Mouse (Mus musculus): ENCODE measurements around the gene Tshz2. TPM values are rescaled to one million over a fixed set of nuclear protein-coding genes. Genes with fewer than 3 reads are reported as not detected.
"Not testable (repeated sequence)": the region's sequence is repeated elsewhere in the genome, so short reads cannot be mapped to it uniquely, and the experiment has no call there.

Tshz2 gene
- polyA plus RNA-seq, 1 experiment, result 21.5 TPM

- no peak for DNase-seq (ENCODE audit: extremely low spot score in 1 of 2, low spot score in 1 of 2)
These were observed 218.8 kb downstream of the Tshz2 start for GRCm38 (mm10) chr2:169851606-169852005.

- no peak for DNase-seq (ENCODE audit: extremely low spot score in 1 of 2, low spot score in 1 of 2)
These were observed 221.7 kb downstream of the Tshz2 start for GRCm38 (mm10) chr2:169854491-169854890.

GRCm38 (mm10) chr2:169857041-169857440 lies 224.2 kb downstream of the Tshz2 start:
- DNase-seq (ENCODE audit: extremely low spot score in 1 of 2, low spot score in 1 of 2), result not testable (repeated sequence)

GRCm38 (mm10) chr2:169859078-169859855 lies 226.5 kb downstream of the Tshz2 start:
- peak in 1 of 2 experiments; percentile 23 for DNase-seq (ENCODE audit: extremely low spot score in 1 of 2, low spot score in 1 of 2)

- DNase-seq (ENCODE audit: extremely low spot score in 1 of 2, low spot score in 1 of 2), result no peak
These were observed 228.1 kb downstream of the Tshz2 start for GRCm38 (mm10) chr2:169860895-169861294.

GRCm38 (mm10) chr2:169862701-169863100 lies 229.9 kb downstream of the Tshz2 start:
- DNase-seq (ENCODE audit: extremely low spot score in 1 of 2, low spot score in 1 of 2), result no peak

- no peak for DNase-seq (ENCODE audit: extremely low spot score in 1 of 2, low spot score in 1 of 2)
These were observed 236.7 kb downstream of the Tshz2 start for GRCm38 (mm10) chr2:169869468-169869867.

GRCm38 (mm10) chr2:169870503-169870902 lies 237.7 kb downstream of the Tshz2 start:
- DNase-seq (ENCODE audit: extremely low spot score in 1 of 2, low spot score in 1 of 2), result no peak

GRCm38 (mm10) chr2:169871436-169872060 lies 238.7 kb downstream of the Tshz2 start:
- DNase-seq (ENCODE audit: extremely low spot score in 1 of 2, low spot score in 1 of 2), result no peak

- no peak for DNase-seq (ENCODE audit: extremely low spot score in 1 of 2, low spot score in 1 of 2)
These were observed 240.6 kb downstream of the Tshz2 start for GRCm38 (mm10) chr2:169873442-169873841.

- no peak for DNase-seq (ENCODE audit: extremely low spot score in 1 of 2, low spot score in 1 of 2)
These were observed 255.1 kb downstream of the Tshz2 start for GRCm38 (mm10) chr2:169887921-169888320.

GRCm38 (mm10) chr2:169892441-169893038 lies 259.7 kb downstream of the Tshz2 start:
- no peak for DNase-seq (ENCODE audit: extremely low spot score in 1 of 2, low spot score in 1 of 2)

- DNase-seq (ENCODE audit: extremely low spot score in 1 of 2, low spot score in 1 of 2), result no peak
These were observed 270.1 kb downstream of the Tshz2 start for GRCm38 (mm10) chr2:169902896-169903295.

GRCm38 (mm10) chr2:169906396-169906795 lies 273.6 kb downstream of the Tshz2 start:
- DNase-seq (ENCODE audit: extremely low spot score in 1 of 2, low spot score in 1 of 2), result no peak

GRCm38 (mm10) chr2:169907979-169908378 lies 275.2 kb downstream of the Tshz2 start:
- no peak for DNase-seq (ENCODE audit: extremely low spot score in 1 of 2, low spot score in 1 of 2)

- DNase-seq (ENCODE audit: extremely low spot score in 1 of 2, low spot score in 1 of 2), result no peak
These were observed 277.8 kb downstream of the Tshz2 start for GRCm38 (mm10) chr2:169910606-169911005.

GRCm38 (mm10) chr2:169912826-169913225 lies 280.0 kb downstream of the Tshz2 start:
- DNase-seq (ENCODE audit: extremely low spot score in 1 of 2, low spot score in 1 of 2), result no peak

GRCm38 (mm10) chr2:169914903-169915302 lies 282.1 kb downstream of the Tshz2 start:
- DNase-seq (ENCODE audit: extremely low spot score in 1 of 2, low spot score in 1 of 2), result peak in 1 of 2 experiments; percentile 18

- DNase-seq (ENCODE audit: extremely low spot score in 1 of 2, low spot score in 1 of 2), result no peak
These were observed 282.5 kb downstream of the Tshz2 start for GRCm38 (mm10) chr2:169915326-169915725.

- DNase-seq (ENCODE audit: extremely low spot score in 1 of 2, low spot score in 1 of 2), result no peak
These were observed 286.4 kb downstream of the Tshz2 start for GRCm38 (mm10) chr2:169919111-169919695.

GRCm38 (mm10) chr2:169924177-169924810 lies 291.5 kb downstream of the Tshz2 start:
- DNase-seq (ENCODE audit: extremely low spot score in 1 of 2, low spot score in 1 of 2), result no peak
